Comparison of ENCODE assay signal across 8 mouse cellular contexts in genomic region chrX:158923657-158924489, GRCm38 (mm10).
DNase-seq lines count a peak whose midpoint lies in the region; ATAC-seq lines count a peak whose summit lies in the region.

No protein-coding gene starts in this region.

- no peaks in the 10 kb centered on the region for H3K36me3 ChIP-seq in heart, embryonic 11.5 days (ENCODE audit: control insufficient read depth, insufficient read depth, low read length)
- H3K36me3 ChIP-seq in stomach, embryonic 15.5 days: no peaks in the 10 kb centered on the region

- WGBS in heart, embryonic 11.5 days (ENCODE audit: insufficient replicate concordance): 37% methylated on average over 17 of the region's 17 CpGs
- WGBS in stomach, embryonic 15.5 days: 42% methylated on average over 17 of the region's 17 CpGs

- H3K4me1 ChIP-seq in heart, embryonic 11.5 days (ENCODE audit: control insufficient read depth, insufficient read depth, low read length): no peaks in the 10 kb centered on the region
- H3K4me1 ChIP-seq in stomach, embryonic 15.5 days: no peaks in the 10 kb centered on the region

- no peak for ATAC-seq in heart, embryonic 11.5 days (replicated peaks; ENCODE audit: insufficient number of reproducible peaks, low FRiP score, low TSS enrichment)
- ATAC-seq in stomach, embryonic 15.5 days (ENCODE audit: insufficient read depth, low FRiP score, low read depth): no peak

- H3K9ac ChIP-seq in heart, embryonic 11.5 days (ENCODE audit: low read depth, low read length): no peak overlapping the region
- no peak overlapping the region for H3K9ac ChIP-seq in stomach, embryonic 15.5 days

- H3K4me3 ChIP-seq in heart, embryonic 11.5 days (ENCODE audit: low read depth, low read length): no peak overlapping the region
- no peak overlapping the region; the same call in 1 of the 2 replicates for H3K4me3 ChIP-seq in stomach, embryonic 15.5 days (replicated peaks)

- no peaks in the 10 kb centered on the region for H3K9me3 ChIP-seq in heart, embryonic 11.5 days (replicated peaks; ENCODE audit: control insufficient read depth, low read length)
- no peaks in the 10 kb centered on the region for H3K9me3 ChIP-seq in stomach, embryonic 15.5 days

- H3K4me2 ChIP-seq in heart, embryonic 11.5 days: peak overlapping the region; percentile 49
- H3K4me2 ChIP-seq in stomach, embryonic 15.5 days: peak overlapping the region; percentile 39

- DNase-seq in heart, postnatal 36 days: no peak
- peak; percentile 16 to 52 for DNase-seq in right cerebral cortex, adult 2 months (ENCODE audit: low spot score in 2 of 2)
- no peak for DNase-seq in right cerebral cortex, postnatal 4 days
- peak; percentile 27 to 70 for DNase-seq in left cerebral cortex, postnatal 25 days (ENCODE audit: low spot score in 2 of 2)
- no peak for DNase-seq in gastrocnemius, postnatal 4 days (ENCODE audit: low spot score in 2 of 2)
- DNase-seq in gastrocnemius, adult 18-20 months (ENCODE audit: low spot score): no peak

- intact Hi-C loops in heart, postnatal 36 days (cut with DNase I): loop anchor here (5.0 to 10.0 kb wide), 4 partner anchors 879 to 1457 kb away; partner anchors contain the start of gene Cnksr2
- intact Hi-C loops in left cerebral cortex, postnatal 25 days (cut with DNase I): loop anchor here (2.0 to 10.0 kb wide), 8 partner anchors 71 to 1191 kb away; partner anchors contain the start of gene Cnksr2

- no peaks in the 10 kb centered on the region for H3K27me3 ChIP-seq in heart, embryonic 11.5 days (ENCODE audit: control insufficient read depth, insufficient read depth, low read length)
- no peaks in the 10 kb centered on the region for H3K27me3 ChIP-seq in stomach, embryonic 15.5 days (replicated peaks)

- H3K27ac ChIP-seq in heart, embryonic 11.5 days (ENCODE audit: low read depth, low read length): no peak overlapping the region
- no peak overlapping the region for H3K27ac ChIP-seq in stomach, embryonic 15.5 days

Comparison
In these comparisons a context has a peak if more than half of its experiments do, and no peak if none do; other contexts are left out.
1. DNase-seq: peak in right cerebral cortex, adult 2 months (2 of 2) and left cerebral cortex, postnatal 25 days (2 of 2); none in heart, postnatal 36 days (0 of 2), right cerebral cortex, postnatal 4 days (single experiment), gastrocnemius, postnatal 4 days (0 of 2) and gastrocnemius, adult 18-20 months (single experiment).